Mouse (Mus musculus) brain, embryonic 14.5 days (tissue): Measurements from ENCODE around the gene Tmem184b. TPM values are rescaled to one million over a fixed set of nuclear protein-coding genes. Genes with fewer than 3 reads are reported as not detected.

Experiments used
- DNase-seq: peaks from one replicate; pipeline ENCODE4 v3.0.0-alpha.2; 2011; ENCODE audit warnings: low read depth
- CTCF ChIP-seq: fragments of 200-500 bp; IDR thresholded peaks from 2 replicates; pipeline ENCODE4 v1.5.1; 2012; ENCODE audit warnings: inconsistent platforms, mild to moderate bottlenecking, moderate library complexity, borderline replicate concordance; ENCODE audit not compliant: insufficient read depth, insufficient read length; ENCODE audit errors: extremely low read depth
- POLR2A ChIP-seq: fragments of 200-500 bp; IDR thresholded peaks from 2 replicates; pipeline ENCODE4 v1.6.1; 2012; ENCODE audit warnings: mild to moderate bottlenecking, inconsistent platforms, borderline replicate concordance; ENCODE audit not compliant: poor library complexity, insufficient read depth, insufficient read length, severe bottlenecking; ENCODE audit errors: extremely low read depth
- polyA plus RNA-seq: library from polyadenylated mRNA; depleted of rRNA; stranded (reverse); fragments of >200 nt; gene quantifications from 2 replicates; pipeline ENCODE4 v1.2.3, GENCODE M21; 2012

The Tmem184b gene
- polyA plus RNA-seq, 1 experiment: 70.7 TPM

GRCm38 (mm10) chr15:79378608-79379007 lies 24.8 kb downstream of the Tmem184b start:
- DNase-seq: no peak
- TF ChIP-seq POLR2A (no peak), CTCF (no peak)

- TF ChIP-seq POLR2A (no peak), CTCF (no peak)
- no peak for DNase-seq
Observed at GRCm38 (mm10) chr15:79377681-79378080, 25.7 kb downstream of the Tmem184b start.

GRCm38 (mm10) chr15:79374760-79375159 lies 28.6 kb downstream of the Tmem184b start:
- TF ChIP-seq POLR2A (no peak), CTCF (no peak)
- DNase-seq: peak; percentile 53

GRCm38 (mm10) chr15:79370281-79370843 lies 33.0 kb downstream of the Tmem184b start:
- TF ChIP-seq POLR2A: no peak
- TF ChIP-seq CTCF: no peak
- no peak for DNase-seq

GRCm38 (mm10) chr15:79369452-79370280 lies 33.7 kb downstream of the Tmem184b start:
- TF ChIP-seq CTCF: no peak
- no peak for DNase-seq

- DNase-seq: no peak
- TF ChIP-seq CTCF: no peak
- TF ChIP-seq POLR2A: no peak
Observed at GRCm38 (mm10) chr15:79368861-79369440, 34.4 kb downstream of the Tmem184b start.

- TF ChIP-seq POLR2A (no peak), CTCF (no peak)
- no peak for DNase-seq
Observed at GRCm38 (mm10) chr15:79368313-79368811, 35.0 kb downstream of the Tmem184b start.

- no peak for DNase-seq
- TF ChIP-seq CTCF (no peak), POLR2A (no peak)
Observed at GRCm38 (mm10) chr15:79366402-79366801, 37.0 kb downstream of the Tmem184b start.

GRCm38 (mm10) chr15:79365068-79365467 lies 38.3 kb downstream of the Tmem184b start:
- TF ChIP-seq CTCF: no peak
- no peak for TF ChIP-seq POLR2A
- no peak for DNase-seq

GRCm38 (mm10) chr15:79364120-79364519 lies 39.2 kb downstream of the Tmem184b start:
- no peak for DNase-seq

GRCm38 (mm10) chr15:79361023-79361422 lies 42.3 kb downstream of the Tmem184b start:
- DNase-seq: no peak
- no peak for TF ChIP-seq POLR2A
- no peak for TF ChIP-seq CTCF

More at GRCm38 (mm10) chr15:79364120-79364519, 39.2 kb downstream of the Tmem184b start:
- TF ChIP-seq POLR2A (no peak), CTCF (no peak)
